Mouse (Mus musculus) stomach, embryonic 16.5 days (tissue): ENCODE results near the gene Pramef20. TPM values are rescaled to one million over a fixed set of nuclear protein-coding genes. Genes with fewer than 3 reads are reported as not detected.
A peak's percentile ranks its signal among the peaks of the same experiment; 100 is the strongest.
"Not testable (repeated sequence)": the region's sequence is repeated elsewhere in the genome, so short reads cannot be mapped to it uniquely, and the experiment has no call there.

Experiments used
- ATAC-seq: fragments of 200-750 bp; cut with Nextera tagmentation; 2 replicates; pipeline ENCODE4 v1.8.0; 2017; ENCODE audit warnings: moderate number of reproducible peaks, moderate TSS enrichment; ENCODE audit not compliant: insufficient read depth, low FRiP score
- H3K27ac ChIP-seq: fragments of 300-500 bp; sonication (generic); 2 replicates; pipeline ENCODE4 v1.5.1; 2014; ENCODE audit warnings: low read length
- H3K27me3 ChIP-seq: fragments of 300-500 bp; sonication (generic); 2 replicates; pipeline ENCODE4 v1.6.1; 2014; ENCODE audit warnings: low read length, control low read depth, mixed read lengths; ENCODE audit not compliant: control insufficient read depth, insufficient read depth
- H3K36me3 ChIP-seq: fragments of 300-500 bp; sonication (generic); 2 replicates; pipeline ENCODE4 v1.6.1; 2014; ENCODE audit warnings: low read length; ENCODE audit not compliant: control insufficient read depth, insufficient read depth
- H3K4me1 ChIP-seq: fragments of 300-500 bp; sonication (generic); 2 replicates; pipeline ENCODE4 v1.6.1; 2014; ENCODE audit warnings: low read length, control low read depth, mixed read lengths; ENCODE audit not compliant: control insufficient read depth, insufficient read depth
- H3K4me2 ChIP-seq: fragments of 300-500 bp; sonication (generic); 2 replicates; pipeline ENCODE4 v1.6.1; 2014; ENCODE audit warnings: low read depth, low read length, mixed read lengths
- H3K4me3 ChIP-seq: fragments of 300-500 bp; sonication (generic); replicated peaks from 2 replicates; pipeline ENCODE4 v1.5.1; 2014; ENCODE audit warnings: mild to moderate bottlenecking, low read length
- H3K9ac ChIP-seq: fragments of 300-500 bp; sonication (generic); 2 replicates; pipeline ENCODE4 v1.6.1; 2014; ENCODE audit warnings: low read length
- H3K9me3 ChIP-seq: fragments of 300-500 bp; sonication (generic); replicated peaks from 2 replicates; pipeline ENCODE4 v1.6.1; 2016; ENCODE audit warnings: low read length, control low read depth; ENCODE audit not compliant: control insufficient read depth
- WGBS: fragments of 180-500 bp; shearing (Covaris S2); extraction: QIAGEN DNeasy Blood & Tissue Kit; methylation state at CpG from one replicate; pipeline ENCODE4 v1.1.7; 2014; 5-methylcytosine and 5-hydroxymethylcytosine counted together
- polyA plus RNA-seq: library from polyadenylated mRNA; unstranded; fragments of >200 nt; fragmentation: Nextera tagmentation; extraction: Ambion mirVana; gene quantifications from 2 replicates; pipeline ENCODE4 v1.2.1, GENCODE M21; 2015

Pramef20 gene
- not detected in 2 replicates for polyA plus RNA-seq

- 59% methylated on average over 2 of the region's 2 CpGs for WGBS
- Histone ChIP-seq H3K36me3 (no peaks in the 10 kb centered on the region), H3K4me3 (no peak within 1 kb of the TSS), H3K4me1 (no peaks in the 10 kb centered on the region), H3K27me3 (no peaks in the 10 kb centered on the region), H3K4me2 (no peak within 1 kb of the TSS), H3K9me3 (no peaks in the 10 kb centered on the region), H3K27ac (no peak within 1 kb of the TSS), H3K9ac (no peak within 1 kb of the TSS)
- no peak for ATAC-seq
These were observed at the start of gene Pramef20 for GRCm38 (mm10) chr4:144377911-144378310. Pramef20 (minus strand) TSS chr4:144377933.

GRCm38 (mm10) chr4:144424590-144424989, 46.9 kb upstream of the Pramef20 start:
- Histone ChIP-seq H3K27me3 (no peaks in the 10 kb centered on the region), H3K9me3 (no peaks in the 10 kb centered on the region), H3K4me3 (no peak overlapping the region), H3K4me2 (no peak overlapping the region), H3K36me3 (no peaks in the 10 kb centered on the region), H3K9ac (no peak overlapping the region), H3K27ac (no peak overlapping the region), H3K4me1 (no peaks in the 10 kb centered on the region)
- WGBS = 70% methylated on average over 5 of the region's 5 CpGs
- ATAC-seq = no peak

GRCm38 (mm10) chr4:144420644-144421043, 42.9 kb upstream of the Pramef20 start:
- no peak for ATAC-seq
- no peaks in the 10 kb centered on the region for H3K27me3 ChIP-seq
- no peaks in the 10 kb centered on the region for H3K36me3 ChIP-seq
- H3K4me1 ChIP-seq = no peaks in the 10 kb centered on the region
- no peak overlapping the region for H3K27ac ChIP-seq
- H3K9me3 ChIP-seq = no peaks in the 10 kb centered on the region
- no peak overlapping the region for H3K9ac ChIP-seq
- no peak overlapping the region for H3K4me2 ChIP-seq
- no peak overlapping the region for H3K4me3 ChIP-seq

GRCm38 (mm10) chr4:144408290-144408689, 30.6 kb upstream of the Pramef20 start, which contains the start of gene Pramef12:
Pramef12 (minus strand) TSS chr4:144408464.
- WGBS = 71% methylated on average over 9 of the region's 9 CpGs
- ATAC-seq = no peak
- no peak within 1 kb of the TSS for H3K4me2 ChIP-seq
- H3K36me3 ChIP-seq = no peaks in the 10 kb centered on the region
- H3K9ac ChIP-seq = no peak within 1 kb of the TSS
- no peaks in the 10 kb centered on the region for H3K9me3 ChIP-seq
- H3K4me3 ChIP-seq = no peak within 1 kb of the TSS
- H3K27ac ChIP-seq = no peak within 1 kb of the TSS
- peaks cover 3% of the 10 kb centered on the region; the same call in 1 of the 2 replicates for H3K4me1 ChIP-seq
- H3K27me3 ChIP-seq = no peaks in the 10 kb centered on the region

- 66% methylated on average over 3 of the region's 3 CpGs for WGBS
- Histone ChIP-seq H3K4me1 (peaks cover 3% of the 10 kb centered on the region; the same call in 1 of the 2 replicates), H3K4me3 (no peak overlapping the region), H3K27ac (no peak overlapping the region), H3K27me3 (no peaks in the 10 kb centered on the region), H3K36me3 (no peaks in the 10 kb centered on the region), H3K4me2 (no peak overlapping the region), H3K9me3 (no peaks in the 10 kb centered on the region), H3K9ac (no peak overlapping the region)
- ATAC-seq = no peak
These were observed 28.5 kb upstream of the Pramef20 start for GRCm38 (mm10) chr4:144406261-144406660.

- 4% methylated on average over 17 of the region's 17 CpGs for WGBS
- ATAC-seq = peak; percentile 92
These were observed 26.8 kb upstream of the Pramef20 start for GRCm38 (mm10) chr4:144404456-144405086.

GRCm38 (mm10) chr4:144402712-144403111, 25.0 kb upstream of the Pramef20 start:
- Histone ChIP-seq H3K27ac (no peak overlapping the region), H3K27me3 (no peaks in the 10 kb centered on the region), H3K9ac (no peak overlapping the region), H3K9me3 (no peaks in the 10 kb centered on the region), H3K36me3 (no peaks in the 10 kb centered on the region), H3K4me3 (no peak overlapping the region), H3K4me2 (no peak overlapping the region), H3K4me1 (peaks cover 3% of the 10 kb centered on the region; the same call in 1 of the 2 replicates)
- no peak for ATAC-seq
- WGBS = 21% methylated on average over 4 of the region's 4 CpGs

More at GRCm38 (mm10) chr4:144404456-144405086, 26.8 kb upstream of the Pramef20 start:
- Histone ChIP-seq H3K9ac (peak overlapping the region; percentile 65), H3K9me3 (no peaks in the 10 kb centered on the region), H3K36me3 (no peaks in the 10 kb centered on the region), H3K27me3 (no peaks in the 10 kb centered on the region), H3K4me2 (peak overlapping the region; percentile 56), H3K4me1 (peaks cover 3% of the 10 kb centered on the region; the same call in 1 of the 2 replicates), H3K4me3 (peak overlapping the region; percentile 41), H3K27ac (peak overlapping the region; percentile 78)

- WGBS = 41% methylated on average over 3 of the region's 3 CpGs
- Histone ChIP-seq H3K9me3 (no peaks in the 10 kb centered on the region), H3K4me2 (no peak overlapping the region), H3K9ac (no peak overlapping the region), H3K27me3 (no peaks in the 10 kb centered on the region), H3K36me3 (no peaks in the 10 kb centered on the region), H3K4me3 (no peak overlapping the region), H3K4me1 (no peaks in the 10 kb centered on the region), H3K27ac (no peak overlapping the region)
- no peak for ATAC-seq
These were observed 18.6 kb upstream of the Pramef20 start for GRCm38 (mm10) chr4:144396316-144396715.

GRCm38 (mm10) chr4:144357642-144358041, 20.1 kb downstream of the Pramef20 start, which contains the start of gene Gm13119:
Gm13119 (plus strand) TSS chr4:144357942.
- not testable (repeated sequence) for H3K4me2 ChIP-seq, H3K9ac ChIP-seq, H3K36me3 ChIP-seq, H3K4me3 ChIP-seq, ATAC-seq, H3K27me3 ChIP-seq, H3K9me3 ChIP-seq, H3K27ac ChIP-seq, H3K4me1 ChIP-seq
- WGBS = 86% methylated on average over 3 of the region's 3 CpGs
